Mouse (Mus musculus): ENCODE data around the gene Akap7.

The Akap7 gene

GRCm38 (mm10) chr10:25297666-25298263 is 9.9 kb downstream of the Akap7 start:
- DNase-seq (ENCODE audit: low read depth, low spot score): no peak

DNA sequence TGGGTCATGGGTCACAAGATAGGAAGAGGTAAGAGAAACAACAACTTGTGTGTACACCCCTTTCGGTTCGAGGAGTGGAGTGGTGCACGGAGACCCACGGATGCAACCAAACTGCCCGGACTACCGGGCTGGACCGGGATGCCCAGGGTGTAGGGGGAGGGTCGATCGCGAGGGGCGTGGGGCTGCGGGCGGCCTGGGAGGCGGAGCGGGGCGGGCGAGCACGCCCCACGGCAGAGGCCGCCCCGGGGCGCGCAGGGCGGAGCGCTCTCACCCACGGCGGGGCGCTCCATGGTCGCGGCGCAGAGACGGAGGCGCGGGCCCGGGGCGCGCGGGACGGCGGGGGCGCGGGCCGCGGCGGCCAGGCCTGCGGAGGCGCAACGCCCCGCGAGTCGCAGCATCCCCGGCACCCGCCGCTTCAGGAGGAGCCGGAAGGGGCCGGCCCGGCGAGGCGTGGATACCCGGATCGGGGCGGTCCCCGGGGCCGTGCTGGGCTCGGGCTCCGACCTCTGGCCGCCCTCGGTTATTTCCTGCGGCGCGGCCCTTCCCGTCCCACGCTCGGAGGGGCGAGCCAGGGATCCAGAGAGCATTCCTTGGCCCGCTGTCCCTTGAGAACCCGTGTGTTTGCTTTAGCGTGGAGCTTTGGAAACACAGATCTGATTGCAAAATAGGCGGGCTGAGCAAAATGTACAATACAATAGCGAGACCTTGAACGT is 10.9 kb downstream of the Akap7 start:
- DNase-seq (ENCODE audit: low read depth, low spot score): no peak

GRCm38 (mm10) chr10:25296286-25296656 is 11.4 kb downstream of the Akap7 start:
- no peak for DNase-seq (ENCODE audit: low read depth, low spot score)

DNA sequence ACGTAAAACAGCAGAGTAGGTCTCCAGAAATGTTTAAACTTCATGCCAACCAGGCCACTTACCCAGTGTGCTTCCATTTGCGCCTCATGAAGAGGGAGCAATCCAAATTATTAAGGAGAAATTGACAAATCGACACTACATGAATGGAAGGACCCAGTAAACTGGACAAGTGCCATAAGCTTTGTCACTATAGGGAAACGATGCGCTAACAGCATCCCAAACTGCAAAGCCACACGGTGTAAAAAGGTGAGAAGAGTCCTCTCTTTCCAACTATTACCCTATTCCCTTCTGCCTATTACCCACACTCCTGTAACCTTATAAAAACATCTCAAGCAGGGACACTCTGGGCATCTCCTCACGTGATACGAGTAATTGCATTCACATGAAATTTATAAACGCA is 11.8 kb downstream of the Akap7 start:
- no peak for DNase-seq (ENCODE audit: low read depth, low spot score)

DNA sequence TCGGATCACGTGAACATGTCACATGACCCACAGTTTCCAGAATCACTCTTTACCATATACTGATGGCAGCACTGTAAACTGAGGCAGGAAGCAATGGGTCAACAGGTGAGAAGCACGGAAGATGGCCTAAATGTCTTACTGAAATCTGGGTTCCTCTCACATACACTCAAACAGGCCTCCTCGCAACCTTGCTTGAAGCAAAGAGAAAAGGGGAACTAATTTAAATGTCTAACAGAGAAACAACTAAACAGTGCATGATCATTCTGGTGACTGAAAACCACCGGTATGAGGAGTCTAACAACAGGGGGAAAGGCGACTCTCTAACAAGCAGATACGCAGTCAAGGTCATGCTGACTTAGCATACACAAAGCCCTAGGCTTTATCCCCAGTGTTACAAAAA is 12.7 kb downstream of the Akap7 start:
- DNase-seq (ENCODE audit: low read depth, low spot score): no peak

- DNase-seq (ENCODE audit: low read depth, low spot score): no peak
Measured at GRCm38 (mm10) chr10:25293796-25294195, 13.9 kb downstream of the Akap7 start.

DNA sequence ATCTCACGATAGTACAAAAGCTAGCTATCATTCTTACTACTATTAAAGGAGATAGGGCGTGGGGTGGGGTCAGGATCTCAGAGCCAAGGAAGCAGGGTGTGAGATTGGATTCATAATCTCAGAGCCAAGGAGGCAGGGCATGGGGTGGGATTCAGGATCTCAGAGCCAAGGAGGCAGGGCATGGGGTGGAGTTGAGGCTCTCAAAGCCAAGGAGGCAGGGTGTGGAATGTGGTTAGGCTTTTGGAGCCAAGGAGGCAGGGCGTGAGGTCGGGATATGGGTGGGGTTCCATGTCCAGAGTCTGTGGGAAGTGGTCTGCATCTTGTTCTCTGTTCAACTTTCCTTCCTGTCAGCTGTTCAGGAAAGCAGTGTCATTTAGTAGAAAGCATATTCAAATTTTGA is 16.6 kb downstream of the Akap7 start:
- no peak for DNase-seq (ENCODE audit: low read depth, low spot score)

- no peak for DNase-seq (ENCODE audit: low read depth, low spot score)
Measured at GRCm38 (mm10) chr10:25285100-25285811, 22.4 kb downstream of the Akap7 start.

DNA sequence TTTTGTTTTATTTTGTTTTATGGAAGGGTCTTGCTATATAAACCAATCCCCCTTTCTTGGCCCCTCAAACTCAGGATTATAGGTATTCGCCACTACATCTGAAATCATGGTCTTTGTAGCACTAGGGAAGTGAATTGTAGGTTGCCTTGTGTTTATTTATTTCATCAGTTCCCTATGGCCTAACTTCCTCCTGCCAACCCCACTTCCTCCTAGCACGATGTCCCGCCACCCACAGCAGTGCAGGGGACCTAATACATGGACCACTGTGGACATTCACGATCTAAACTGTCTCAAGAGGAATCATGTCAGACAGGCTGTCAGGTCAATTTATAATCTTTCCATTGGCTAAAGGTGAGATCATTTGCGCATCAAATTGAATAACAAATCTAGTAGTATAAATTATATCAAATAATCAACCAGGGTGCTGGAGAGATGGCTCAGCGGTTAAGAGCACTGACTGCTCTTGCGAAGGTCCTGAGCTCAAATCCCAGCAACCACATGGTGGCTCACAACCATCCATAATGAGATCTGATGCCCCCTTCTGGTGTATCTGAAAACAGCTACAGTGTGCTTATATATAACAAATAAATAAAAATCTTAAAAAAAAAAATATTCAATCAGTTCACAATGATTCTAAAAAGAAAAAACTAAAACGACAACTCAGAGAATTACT is 23.1 kb downstream of the Akap7 start:
- DNase-seq (ENCODE audit: low read depth, low spot score): no peak

- DNase-seq (ENCODE audit: low read depth, low spot score): no peak
Measured at GRCm38 (mm10) chr10:25283397-25283796, 24.3 kb downstream of the Akap7 start.

GRCm38 (mm10) chr10:25280141-25280540 is 27.5 kb downstream of the Akap7 start:
- no peak for DNase-seq (ENCODE audit: low read depth, low spot score)

- no peak for DNase-seq (ENCODE audit: low read depth, low spot score)
Measured at GRCm38 (mm10) chr10:25279406-25279805, 28.3 kb downstream of the Akap7 start.

DNA sequence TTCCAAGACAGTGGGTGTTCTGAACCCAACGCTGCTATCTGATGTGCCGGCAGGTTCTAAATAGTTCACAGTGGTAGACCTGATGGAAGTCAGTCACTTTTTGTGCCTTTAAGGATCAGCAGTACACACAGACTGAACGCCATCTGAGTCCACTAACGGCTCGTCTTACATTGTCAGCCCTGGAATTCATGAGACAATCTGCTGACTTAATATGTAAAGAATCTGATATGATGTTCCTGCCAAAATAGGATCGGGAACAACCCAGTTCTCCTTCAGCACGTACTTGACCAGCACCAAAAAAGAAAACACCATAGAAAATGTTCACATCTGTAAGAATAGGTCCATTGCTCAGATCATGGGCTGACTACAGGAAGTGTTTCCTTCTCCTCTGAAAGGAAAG is 32.2 kb downstream of the Akap7 start:
- DNase-seq (ENCODE audit: low read depth, low spot score): no peak

DNA sequence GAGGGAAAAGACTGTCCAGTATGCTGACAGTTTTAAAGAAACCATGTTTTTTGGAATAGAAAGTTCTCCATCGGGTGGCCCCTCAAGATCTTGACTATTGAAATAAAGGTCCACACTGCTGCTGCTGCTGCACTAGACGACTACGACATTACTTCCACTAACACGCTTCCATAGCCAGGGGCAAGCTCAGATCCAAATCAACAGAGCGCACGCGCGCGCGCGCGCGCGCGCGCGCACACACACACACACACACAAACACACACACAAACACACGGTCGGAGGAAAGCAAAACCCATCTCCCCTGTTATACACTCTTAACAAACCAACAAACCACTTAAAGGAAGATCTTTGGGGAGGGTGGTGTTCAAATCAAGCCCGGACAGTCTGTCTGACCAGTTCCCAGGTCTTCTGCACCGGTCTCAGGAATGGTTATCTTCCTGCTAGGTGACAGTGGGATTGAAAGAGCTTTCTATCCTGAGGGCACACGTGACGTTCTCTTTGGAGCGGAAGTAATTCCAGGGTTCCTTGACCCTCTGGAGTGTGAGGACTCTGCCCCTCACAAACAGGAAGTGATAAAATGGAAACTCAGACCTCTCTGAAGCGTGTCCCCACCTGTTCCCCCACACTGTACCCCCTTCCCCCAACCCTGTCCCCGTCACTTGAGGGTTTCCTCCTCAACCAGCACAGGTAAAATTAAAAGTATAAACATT is 32.9 kb downstream of the Akap7 start:
- no peak for DNase-seq (ENCODE audit: low read depth, low spot score)

- DNase-seq (ENCODE audit: low read depth, low spot score): no peak
Measured at GRCm38 (mm10) chr10:25273731-25274130, 33.9 kb downstream of the Akap7 start.

GRCm38 (mm10) chr10:25271756-25272155 is 35.9 kb downstream of the Akap7 start:
- no peak for DNase-seq (ENCODE audit: low read depth, low spot score)

DNA sequence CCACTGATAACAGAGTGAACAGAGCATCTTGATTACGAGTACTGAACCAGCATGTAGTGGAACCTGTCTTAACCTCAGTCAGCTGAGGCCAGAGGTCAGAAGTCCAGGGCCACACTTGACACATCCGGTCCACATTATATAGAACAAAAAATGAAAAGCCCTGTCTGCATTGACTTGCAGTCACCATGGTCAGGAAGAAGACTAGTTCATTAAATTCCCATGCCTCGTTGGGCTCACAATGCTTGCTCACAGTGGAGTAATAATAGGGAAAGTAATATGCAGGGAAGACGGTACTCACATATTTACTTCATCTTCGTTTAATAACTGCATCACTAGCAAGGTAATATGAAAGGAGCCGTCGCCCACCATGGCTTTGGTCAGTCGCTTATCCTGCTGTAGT is 36.5 kb downstream of the Akap7 start:
- no peak for DNase-seq (ENCODE audit: low read depth, low spot score)

DNA sequence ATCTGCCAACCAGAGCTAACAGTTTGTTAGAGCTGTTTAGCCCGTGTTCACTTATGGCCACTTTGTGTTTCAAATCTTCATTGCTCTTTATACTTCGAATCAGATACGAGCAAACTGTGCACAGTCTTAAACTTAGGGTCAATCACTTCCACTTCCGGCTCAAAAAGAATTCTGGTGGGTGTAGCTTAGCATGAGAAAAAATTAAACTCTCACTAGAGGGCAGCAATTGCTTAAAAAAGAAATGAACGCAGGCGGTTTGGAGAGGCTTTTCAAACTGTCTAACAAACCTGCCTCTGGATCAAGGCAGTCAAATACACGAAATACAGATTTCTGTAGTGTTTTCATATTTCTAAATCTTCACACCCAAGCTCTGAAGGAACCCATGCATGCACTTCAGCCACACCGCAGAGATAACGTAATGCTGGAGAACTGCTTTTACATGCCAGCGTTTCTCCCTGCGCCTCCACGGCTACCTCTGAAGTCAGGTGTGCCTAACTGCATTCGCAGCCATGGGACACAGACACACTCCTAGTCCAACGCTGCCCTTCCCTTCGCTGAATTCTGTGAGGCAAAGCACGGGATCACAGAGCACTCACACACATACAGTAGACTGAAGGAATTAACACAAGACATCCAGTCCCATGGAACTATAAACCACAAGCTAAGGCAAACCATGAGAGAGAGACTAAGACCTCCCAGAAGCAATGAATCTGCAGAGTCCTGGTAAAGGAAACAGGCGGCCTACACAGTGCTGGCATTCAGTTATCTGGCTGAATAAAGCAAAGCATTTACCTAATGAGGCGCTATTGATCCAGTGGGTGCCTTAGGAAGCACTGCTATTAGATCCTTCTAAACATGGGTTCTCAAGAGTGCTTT is 39.0 kb downstream of the Akap7 start:
- DNase-seq (ENCODE audit: low read depth, low spot score): peak; percentile 51

DNA sequence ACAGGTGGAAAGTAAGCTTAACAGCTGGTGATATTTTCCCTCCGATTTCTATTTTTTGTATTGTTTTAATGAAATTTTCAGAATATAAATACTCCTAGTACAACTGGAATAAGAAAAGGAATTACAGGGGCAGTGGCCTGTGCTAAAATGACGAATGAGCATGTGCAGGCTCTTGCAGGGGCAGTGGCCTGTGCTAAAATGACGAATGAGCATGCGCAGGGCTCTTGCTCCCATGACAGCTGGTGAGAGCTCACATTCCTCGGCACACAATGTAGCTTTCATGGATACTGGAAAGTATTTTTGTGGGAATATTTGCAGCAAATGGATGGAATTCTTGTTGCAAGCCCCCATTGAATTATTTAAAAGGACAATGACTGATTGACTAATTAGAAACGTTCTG is 46.5 kb downstream of the Akap7 start:
- DNase-seq (ENCODE audit: low read depth, low spot score): no peak

DNA sequence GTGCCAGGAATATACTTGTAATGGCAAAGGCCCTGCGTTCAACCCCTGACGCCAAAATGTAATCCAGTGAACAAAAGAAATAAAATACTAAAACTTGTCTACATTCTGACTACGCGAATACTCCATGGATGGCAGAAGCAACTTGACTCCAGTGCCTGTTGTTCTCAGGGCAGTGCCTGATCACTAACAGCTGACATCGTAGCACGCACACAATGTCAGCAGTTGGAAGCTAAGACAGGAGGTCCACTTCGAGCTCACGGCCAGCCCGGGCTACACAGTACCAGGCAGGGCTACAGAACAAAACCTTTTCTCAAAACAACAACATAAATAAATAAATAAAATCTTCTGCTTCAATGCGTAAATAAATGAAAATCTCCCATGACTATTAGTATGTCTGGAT is 46.9 kb downstream of the Akap7 start:
- no peak for DNase-seq (ENCODE audit: low read depth, low spot score)

GRCm38 (mm10) chr10:25258171-25258570 is 49.5 kb downstream of the Akap7 start:
- no peak for DNase-seq (ENCODE audit: low read depth, low spot score)

Measured in brain, embryonic 18.5 days (tissue).